ENCODE assay signal across 36 mouse cellular contexts in genomic region chr17:73440798-73441197, GRCm38 (mm10). TPM values are rescaled to one million over a fixed set of nuclear protein-coding genes. Genes with fewer than 3 reads are reported as not detected.
"Had no signal": no experiment of that assay in that cellular context is flagged by ENCODE, and none has a peak within 500 bp of the region (broad histone marks: within the 10 kb centered on the region; RNA-seq: fewer than 3 reads in every experiment).

No protein-coding gene starts in this region.

- H3K27me3 ChIP-seq: heart, embryonic 13.5 days; heart, embryonic 15.5 days; hindbrain, embryonic 13.5 days; hindbrain, embryonic 15.5 days; kidney, embryonic 15.5 days; limb, embryonic 12.5 days; liver, embryonic 12.5 days had no signal

- DNase-seq: gastrocnemius, postnatal 10 days; gastrocnemius, postnatal 25 days; heart, adult 11 months; heart, adult 2 months; heart, postnatal 14 days; heart, postnatal 36 days; kidney, adult 11 months; kidney, adult 2 months; kidney, adult 9 months; kidney, postnatal 10 days; kidney, postnatal 25 days; kidney, postnatal 4 days; liver had no signal

- H3K4me2 ChIP-seq: heart, embryonic 11.5 days; heart, embryonic 13.5 days; heart, embryonic 15.5 days; hindbrain, embryonic 13.5 days; hindbrain, embryonic 15.5 days; kidney, embryonic 15.5 days; limb, embryonic 12.5 days; liver, embryonic 12.5 days had no signal

- H3K4me1 ChIP-seq: heart, embryonic 13.5 days; heart, embryonic 15.5 days; hindbrain, embryonic 13.5 days; hindbrain, embryonic 15.5 days; kidney, embryonic 15.5 days; limb, embryonic 10.5 days; limb, embryonic 12.5 days; liver, embryonic 12.5 days had no signal

- H3K9ac ChIP-seq: heart, embryonic 13.5 days; heart, embryonic 15.5 days; hindbrain, embryonic 13.5 days; hindbrain, embryonic 15.5 days; kidney, embryonic 15.5 days; limb, embryonic 12.5 days; liver, embryonic 12.5 days had no signal

- H3K4me3 ChIP-seq: heart, adult 2 months; heart, embryonic 13.5 days; heart, embryonic 15.5 days; hindbrain, embryonic 13.5 days; hindbrain, embryonic 15.5 days; kidney, embryonic 15.5 days; layer of hippocampus, adult 2 months; left cerebral cortex, adult 2 months; limb, embryonic 10.5 days; limb, embryonic 12.5 days; liver, embryonic 12.5 days had no signal

- H3K36me3 ChIP-seq: heart, embryonic 13.5 days; heart, embryonic 15.5 days; hindbrain, embryonic 13.5 days; hindbrain, embryonic 15.5 days; kidney, embryonic 15.5 days; limb, embryonic 10.5 days; limb, embryonic 12.5 days; liver, embryonic 12.5 days had no signal

- ATAC-seq: hindbrain, postnatal 0 days; intestine, embryonic 16.5 days; liver, embryonic 12.5 days had no signal

- H3K27ac ChIP-seq: heart, adult 2 months; heart, embryonic 13.5 days; heart, embryonic 15.5 days; hindbrain, embryonic 13.5 days; hindbrain, embryonic 15.5 days; hindbrain, postnatal 0 days; kidney, embryonic 15.5 days; layer of hippocampus, adult 2 months; left cerebral cortex, adult 2 months; limb, embryonic 10.5 days; limb, embryonic 12.5 days; liver, embryonic 12.5 days had no signal

- H3K9me3 ChIP-seq: heart, embryonic 13.5 days; heart, embryonic 15.5 days; hindbrain, embryonic 15.5 days; kidney, embryonic 15.5 days; limb, embryonic 10.5 days; limb, embryonic 12.5 days; liver, embryonic 12.5 days had no signal

RNA-seq across cellular contexts. Expression of gene Capn13, which starts 40.1 kb away (rescaled TPM):
- total RNA-seq: gastrocnemius, adult 18-20 months; gastrocnemius, postnatal 10 days; gastrocnemius, postnatal 25 days; gastrocnemius, postnatal 4 days; heart, adult 2 months; heart, postnatal 14 days; heart, postnatal 36 days; hematopoietic stem cell, adult 5-6 weeks; layer of hippocampus, adult 2 months; layer of hippocampus, postnatal 10 days; layer of hippocampus, postnatal 25 days; left cerebral cortex, adult 2 months; left cerebral cortex, postnatal 14 days; left cerebral cortex, postnatal 36 days had no signal
- polyA plus RNA-seq: heart, embryonic 11.5 days; heart, embryonic 13.5 days; heart, postnatal 0 days; hindbrain, embryonic 11.5 days; hindbrain, embryonic 13.5 days; kidney, embryonic 15.5 days; limb, embryonic 10.5 days; limb, embryonic 12.5 days; limb, embryonic 14.5 days; liver, embryonic 12.5 days had no signal
